Mouse (Mus musculus) neural tube, embryonic 15.5 days (tissue): ENCODE measurements around the gene Mrps11. TPM values are rescaled to one million over a fixed set of nuclear protein-coding genes. Genes with fewer than 3 reads are reported as not detected.
A peak's percentile ranks its signal among the peaks of the same experiment; 100 is the strongest.

ENCODE experiments used
- ATAC-seq: fragments of 200-750 bp; cut with Nextera tagmentation; 2 replicates; pipeline ENCODE4 v1.8.0; 2017; ENCODE audit warnings: mild to moderate bottlenecking, moderate TSS enrichment, moderate library complexity; ENCODE audit not compliant: low FRiP score
- H3K27ac ChIP-seq: fragments of 300-500 bp; sonication (generic); replicated peaks from 2 replicates; pipeline ENCODE4 v1.5.1; 2015; ENCODE audit warnings: mild to moderate bottlenecking, inconsistent platforms
- H3K27me3 ChIP-seq: fragments of 300-500 bp; sonication (generic); replicated peaks from 2 replicates; pipeline ENCODE4 v1.6.1; 2015; ENCODE audit warnings: inconsistent platforms
- H3K36me3 ChIP-seq: fragments of 300-500 bp; sonication (generic); 2 replicates; pipeline ENCODE4 v1.6.1; 2015; ENCODE audit warnings: inconsistent platforms
- H3K4me1 ChIP-seq: fragments of 300-500 bp; sonication (generic); 2 replicates; pipeline ENCODE4 v1.6.1; 2015; ENCODE audit warnings: inconsistent platforms
- H3K4me2 ChIP-seq: fragments of 300-500 bp; sonication (generic); 2 replicates; pipeline ENCODE4 v1.6.1; 2015; ENCODE audit warnings: inconsistent platforms, mild to moderate bottlenecking, moderate library complexity
- H3K4me3 ChIP-seq: fragments of 300-500 bp; sonication (generic); replicated peaks from 2 replicates; pipeline ENCODE4 v1.5.1; 2015; ENCODE audit warnings: mild to moderate bottlenecking, inconsistent platforms
- H3K9ac ChIP-seq: fragments of 300-500 bp; sonication (generic); replicated peaks from 2 replicates; pipeline ENCODE4 v1.6.1; 2015; ENCODE audit warnings: mild to moderate bottlenecking, inconsistent platforms
- H3K9me3 ChIP-seq: fragments of 300-500 bp; sonication (generic); replicated peaks from 2 replicates; pipeline ENCODE4 v1.6.1; 2016; ENCODE audit warnings: inconsistent platforms
- WGBS: fragments of 180-500 bp; shearing (Covaris S2); methylation state at CpG from one replicate; pipeline ENCODE4 v1.1.7; 2015; ENCODE audit warnings: mixed read lengths; 5-methylcytosine and 5-hydroxymethylcytosine counted together
- polyA plus RNA-seq: library from polyadenylated mRNA; unstranded; fragments of >200 nt; fragmentation: Nextera tagmentation; extraction: Ambion mirVana; gene quantifications from 2 replicates; pipeline ENCODE4 v1.2.1, GENCODE M21; 2015

Gene Mrps11
- polyA plus RNA-seq, 1 experiment from 2014 or later: 74.5 TPM

DNA sequence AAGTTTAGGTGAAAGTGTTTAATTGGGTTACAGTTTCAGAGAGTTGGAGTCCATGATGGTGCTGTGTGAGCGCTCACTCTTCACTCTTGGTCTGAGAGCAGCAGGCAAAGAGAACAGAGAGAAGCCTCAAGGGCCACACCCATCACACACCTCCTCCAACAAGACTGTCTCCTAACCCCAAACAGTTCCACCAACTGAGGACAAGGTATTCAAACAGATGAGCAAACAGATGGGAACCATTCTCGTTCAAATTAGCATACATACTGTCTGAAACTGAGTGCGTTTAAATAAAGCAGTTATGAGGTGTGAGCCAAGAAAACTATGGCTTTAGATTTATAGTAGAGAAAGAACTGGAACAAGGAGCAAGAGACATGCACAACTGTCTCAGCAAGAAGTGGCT, 13.7 kb downstream of the Mrps11 start:
- peaks cover 10% of the 10 kb centered on the region; the same call in 1 of the 2 replicates for H3K4me1 ChIP-seq
- no peak for ATAC-seq
- no peak overlapping the region for H3K27ac ChIP-seq
- peaks cover 6% of the 10 kb centered on the region; the same call in 1 of the 2 replicates for H3K36me3 ChIP-seq
- no peaks in the 10 kb centered on the region for H3K27me3 ChIP-seq
- no peak overlapping the region for H3K4me3 ChIP-seq
- no peak overlapping the region for H3K9ac ChIP-seq
- no peaks in the 10 kb centered on the region; the same call in 1 of the 2 replicates for H3K9me3 ChIP-seq
- 84% methylated on average over 3 of the region's 3 CpGs for WGBS
- H3K4me2 ChIP-seq: no peak overlapping the region

DNA sequence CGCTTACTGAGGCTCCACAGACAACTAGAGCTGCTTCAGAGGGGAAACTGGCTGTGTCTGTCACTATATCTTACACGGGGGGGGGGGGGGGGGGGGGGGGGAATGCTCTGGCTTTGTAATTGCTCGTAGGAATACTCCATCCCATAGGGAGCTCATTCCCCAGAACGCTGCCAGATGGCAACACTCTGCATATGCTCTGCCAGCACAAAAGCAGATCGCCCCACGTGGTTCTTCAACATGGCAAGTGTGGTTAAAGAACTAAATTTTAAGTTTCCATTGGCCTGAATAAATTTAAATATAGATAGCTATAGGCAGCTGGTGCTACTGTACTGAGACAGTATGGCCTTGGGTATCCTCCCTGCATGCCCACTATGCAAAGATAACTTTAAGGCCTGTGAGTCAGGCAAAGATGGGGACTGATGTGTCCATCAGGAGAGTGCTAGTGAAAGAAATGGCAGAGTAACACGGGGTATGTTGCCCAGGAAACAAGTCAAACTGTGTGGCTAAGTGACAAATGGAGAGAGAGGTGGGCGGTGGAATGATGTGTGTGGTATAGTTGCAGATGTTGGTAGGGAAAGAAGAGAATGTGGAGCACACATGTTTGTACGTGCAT, 15.0 kb downstream of the Mrps11 start:
- WGBS: 39% methylated on average over 8 of the region's 9 CpGs
- H3K4me2 ChIP-seq: no peak overlapping the region
- peaks cover 8% of the 10 kb centered on the region; the same call in 1 of the 2 replicates for H3K4me1 ChIP-seq
- H3K9ac ChIP-seq: no peak overlapping the region
- no peaks in the 10 kb centered on the region for H3K27me3 ChIP-seq
- no peaks in the 10 kb centered on the region; the same call in 1 of the 2 replicates for H3K9me3 ChIP-seq
- no peak for ATAC-seq
- peaks cover 6% of the 10 kb centered on the region; the same call in 1 of the 2 replicates for H3K36me3 ChIP-seq
- H3K27ac ChIP-seq: no peak overlapping the region
- no peak overlapping the region for H3K4me3 ChIP-seq

DNA sequence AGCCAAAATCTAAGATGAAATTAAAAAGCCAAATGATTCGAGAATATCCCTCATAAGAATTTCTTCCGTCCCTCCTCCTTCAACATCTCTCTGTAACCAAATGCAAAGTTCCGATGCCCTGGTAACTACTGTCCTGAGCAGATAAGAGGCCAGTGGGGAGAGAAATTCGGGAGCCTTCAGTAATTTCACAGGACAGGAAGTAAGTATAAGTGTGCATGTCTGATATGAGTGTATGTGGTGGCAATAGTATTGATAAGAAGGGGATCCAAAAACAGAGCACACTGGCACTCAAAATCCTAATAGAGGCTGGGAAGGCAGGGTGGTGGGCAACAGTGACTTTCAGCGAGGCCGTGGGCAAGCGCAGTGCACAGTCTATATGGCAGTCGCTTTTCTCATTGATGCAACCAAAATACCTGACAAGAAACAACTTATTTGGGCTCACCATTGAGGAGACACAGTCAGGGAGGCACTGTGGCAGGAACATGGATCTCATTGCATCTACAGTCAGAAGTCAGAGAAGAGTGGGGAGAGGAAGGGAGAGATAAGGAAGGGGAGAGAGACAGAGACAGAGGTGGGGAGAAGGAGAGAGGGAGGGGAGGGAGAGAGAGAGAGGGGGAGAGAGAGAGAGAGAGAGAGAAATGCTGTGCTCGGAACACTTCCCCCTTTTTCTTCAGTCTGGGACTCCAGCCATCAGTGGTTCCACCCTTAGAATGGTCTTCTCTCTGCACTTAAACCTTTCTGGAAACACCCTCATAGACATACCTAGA, 17.0 kb downstream of the Mrps11 start:
- Histone ChIP-seq H3K4me3 (no peak overlapping the region), H3K36me3 (no peaks in the 10 kb centered on the region), H3K9me3 (no peaks in the 10 kb centered on the region; the same call in 1 of the 2 replicates), H3K9ac (no peak overlapping the region), H3K27ac (no peak overlapping the region), H3K27me3 (no peaks in the 10 kb centered on the region), H3K4me2 (no peak overlapping the region), H3K4me1 (peaks cover 8% of the 10 kb centered on the region; the same call in 1 of the 2 replicates)
- 87% methylated on average over 9 of the region's 9 CpGs for WGBS
- no peak for ATAC-seq

DNA sequence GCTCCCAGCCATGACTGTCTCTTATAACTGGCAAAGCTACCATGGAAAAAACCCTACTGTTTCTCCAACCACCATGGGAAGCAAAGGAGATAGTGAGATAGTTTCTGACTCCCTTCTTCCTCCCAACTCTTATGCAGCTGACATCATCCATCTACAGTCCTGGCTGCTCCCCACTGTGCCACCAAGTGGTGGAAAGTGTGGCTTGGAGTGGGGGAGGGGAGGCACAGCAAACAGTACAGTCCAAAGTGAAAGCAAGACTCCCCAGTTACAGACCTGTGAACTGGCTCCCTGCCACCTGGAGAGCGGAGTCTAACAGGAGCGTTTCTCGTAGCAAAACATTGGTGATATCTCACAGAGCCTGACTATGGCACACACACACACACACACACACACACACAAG, 20.9 kb downstream of the Mrps11 start:
- H3K36me3 ChIP-seq: no peaks in the 10 kb centered on the region
- WGBS: 92% methylated on average over 3 of the region's 3 CpGs
- H3K4me2 ChIP-seq: no peak overlapping the region
- no peaks in the 10 kb centered on the region for H3K4me1 ChIP-seq
- no peak for ATAC-seq
- H3K27me3 ChIP-seq: no peaks in the 10 kb centered on the region
- no peak overlapping the region for H3K27ac ChIP-seq
- no peaks in the 10 kb centered on the region for H3K9me3 ChIP-seq
- no peak overlapping the region for H3K4me3 ChIP-seq
- no peak overlapping the region for H3K9ac ChIP-seq

DNA sequence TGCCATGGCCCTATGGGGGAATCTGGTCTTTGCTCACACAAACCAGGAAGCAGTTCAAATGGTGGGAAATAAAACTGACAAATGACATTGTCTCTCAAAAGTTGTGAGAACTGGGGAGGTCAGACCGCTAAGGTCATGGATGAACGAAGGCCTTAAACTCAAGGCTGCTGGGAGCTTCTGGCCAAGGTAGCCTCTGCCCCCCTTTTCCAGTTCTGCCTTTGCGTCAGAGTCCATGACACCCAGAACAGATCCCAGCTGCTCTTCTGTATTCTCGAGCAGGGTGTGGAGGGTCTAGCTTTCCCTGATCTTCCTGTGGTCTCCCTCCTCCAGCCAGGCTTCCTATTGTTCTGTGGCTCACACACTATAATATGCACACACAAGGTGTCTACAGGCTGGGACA, 24.3 kb downstream of the Mrps11 start:
- Histone ChIP-seq H3K4me1 (no peaks in the 10 kb centered on the region), H3K4me3 (no peak overlapping the region), H3K4me2 (no peak overlapping the region), H3K27ac (no peak overlapping the region), H3K27me3 (no peaks in the 10 kb centered on the region), H3K36me3 (no peaks in the 10 kb centered on the region), H3K9ac (no peak overlapping the region), H3K9me3 (no peaks in the 10 kb centered on the region)
- ATAC-seq: no peak
- 79% methylated on average over 4 of the region's 4 CpGs for WGBS

DNA sequence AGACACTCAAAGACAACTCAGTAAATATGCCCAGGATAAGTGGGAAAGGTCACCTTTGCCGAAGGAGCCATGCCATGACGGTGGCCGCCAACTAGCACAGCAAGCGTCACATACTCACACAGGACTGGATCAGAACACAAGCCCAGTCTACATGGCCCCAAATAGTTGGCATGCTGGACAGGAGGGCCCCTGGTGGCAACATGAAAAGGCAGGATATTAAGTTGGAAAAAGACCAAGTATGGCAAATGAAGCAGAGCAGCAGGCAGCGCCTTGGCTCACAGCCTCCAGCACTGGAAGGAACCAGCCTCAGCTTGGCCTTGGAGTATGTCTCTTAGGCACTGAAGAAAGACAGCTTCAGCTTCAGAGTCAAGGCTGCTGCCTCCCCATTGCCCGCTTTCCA, 30.9 kb downstream of the Mrps11 start:
- H3K4me2 ChIP-seq: no peak overlapping the region
- peaks cover 9% of the 10 kb centered on the region; the same call in 1 of the 2 replicates for H3K4me1 ChIP-seq
- H3K27me3 ChIP-seq: no peaks in the 10 kb centered on the region
- H3K9me3 ChIP-seq: no peaks in the 10 kb centered on the region
- no peak for ATAC-seq
- WGBS: 84% methylated on average over 6 of the region's 6 CpGs
- H3K36me3 ChIP-seq: no peaks in the 10 kb centered on the region
- no peak overlapping the region for H3K27ac ChIP-seq
- no peak overlapping the region for H3K9ac ChIP-seq
- H3K4me3 ChIP-seq: no peak overlapping the region

DNA sequence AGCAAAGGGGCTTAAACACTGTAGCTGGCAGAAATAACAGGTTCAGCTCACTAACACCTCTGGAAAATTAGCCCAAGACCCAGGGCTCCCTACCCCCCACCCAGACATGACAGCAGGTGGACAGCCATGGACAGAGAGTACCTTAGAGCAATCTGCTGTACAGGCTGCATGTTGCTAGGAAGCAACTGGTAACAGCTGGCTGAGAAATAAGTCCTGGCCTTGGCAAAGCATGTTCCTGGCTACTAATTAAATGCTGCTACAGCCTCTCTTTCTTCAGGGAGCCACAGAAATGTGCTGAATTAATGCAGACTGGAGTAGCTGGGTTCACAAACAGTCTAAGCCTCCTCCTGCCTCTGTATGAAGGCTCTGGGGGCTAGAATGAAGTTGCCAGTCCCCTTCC, 31.8 kb downstream of the Mrps11 start:
- Histone ChIP-seq H3K27ac (no peak overlapping the region), H3K4me3 (no peak overlapping the region), H3K9ac (no peak overlapping the region), H3K4me1 (peaks cover 9% of the 10 kb centered on the region; the same call in 1 of the 2 replicates), H3K4me2 (no peak overlapping the region), H3K9me3 (no peaks in the 10 kb centered on the region), H3K36me3 (no peaks in the 10 kb centered on the region), H3K27me3 (no peaks in the 10 kb centered on the region)
- ATAC-seq: no peak; the same call in 1 of the 2 replicates

DNA sequence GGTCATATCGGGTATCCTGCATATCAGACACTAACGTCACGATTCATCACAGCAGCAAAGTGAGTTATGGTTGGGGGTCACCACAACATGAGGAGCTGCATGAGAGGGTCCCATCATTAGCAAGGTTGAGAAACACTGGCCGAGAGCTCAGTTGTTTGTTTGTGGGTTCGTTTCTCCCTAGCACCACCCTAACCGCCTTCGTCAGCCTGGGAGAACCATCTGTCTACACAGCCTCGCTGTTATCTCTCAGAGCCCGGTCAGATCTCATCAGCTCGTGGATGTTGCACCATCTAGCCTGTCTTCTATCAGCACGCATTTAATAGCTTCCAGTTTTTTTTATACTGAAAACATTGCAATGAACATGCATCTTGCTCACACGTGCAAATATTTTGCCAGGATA, 35.4 kb downstream of the Mrps11 start:
- Histone ChIP-seq H3K36me3 (no peaks in the 10 kb centered on the region), H3K9me3 (no peaks in the 10 kb centered on the region), H3K27ac (no peak overlapping the region), H3K4me1 (peaks cover 9% of the 10 kb centered on the region; the same call in 1 of the 2 replicates), H3K4me2 (no peak overlapping the region), H3K4me3 (no peak overlapping the region), H3K9ac (no peak overlapping the region), H3K27me3 (no peaks in the 10 kb centered on the region)
- 87% methylated on average over 12 of the region's 12 CpGs for WGBS
- no peak for ATAC-seq

DNA sequence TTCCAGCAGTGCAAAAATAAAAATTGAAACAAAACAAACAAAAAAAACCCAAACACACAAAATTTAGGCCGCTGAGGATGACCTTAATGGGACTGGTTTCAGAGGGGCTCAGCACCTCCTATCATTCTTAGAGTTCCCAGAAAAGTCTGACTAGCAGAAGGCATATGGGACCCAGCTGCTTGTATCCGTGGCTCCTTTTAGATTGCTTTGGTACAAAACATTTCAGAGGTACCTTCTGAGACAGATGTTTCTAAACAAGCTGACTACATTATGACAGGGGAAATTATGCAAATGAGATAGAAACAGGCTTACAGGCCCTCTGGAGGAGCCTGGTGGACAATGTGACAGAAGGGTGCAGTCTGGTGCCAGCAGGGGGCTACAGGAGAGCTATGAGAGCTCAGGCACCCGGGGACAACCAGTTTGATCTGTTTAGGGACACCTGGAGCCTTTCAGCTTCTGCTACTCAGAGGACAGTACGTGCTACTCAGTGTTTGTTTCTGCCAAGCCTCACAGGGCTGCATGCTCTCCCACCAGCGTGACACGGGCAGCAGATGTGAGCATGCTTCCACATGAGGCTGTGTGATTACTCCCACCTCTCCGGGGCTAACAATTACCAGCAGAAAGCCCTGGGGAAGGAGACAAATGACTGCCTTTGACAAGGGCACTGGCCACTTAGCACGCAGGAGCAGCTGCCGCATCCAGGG, 43.9 kb downstream of the Mrps11 start:
- Histone ChIP-seq H3K4me1 (peaks cover 25% of the 10 kb centered on the region), H3K9ac (no peak overlapping the region)

DNA sequence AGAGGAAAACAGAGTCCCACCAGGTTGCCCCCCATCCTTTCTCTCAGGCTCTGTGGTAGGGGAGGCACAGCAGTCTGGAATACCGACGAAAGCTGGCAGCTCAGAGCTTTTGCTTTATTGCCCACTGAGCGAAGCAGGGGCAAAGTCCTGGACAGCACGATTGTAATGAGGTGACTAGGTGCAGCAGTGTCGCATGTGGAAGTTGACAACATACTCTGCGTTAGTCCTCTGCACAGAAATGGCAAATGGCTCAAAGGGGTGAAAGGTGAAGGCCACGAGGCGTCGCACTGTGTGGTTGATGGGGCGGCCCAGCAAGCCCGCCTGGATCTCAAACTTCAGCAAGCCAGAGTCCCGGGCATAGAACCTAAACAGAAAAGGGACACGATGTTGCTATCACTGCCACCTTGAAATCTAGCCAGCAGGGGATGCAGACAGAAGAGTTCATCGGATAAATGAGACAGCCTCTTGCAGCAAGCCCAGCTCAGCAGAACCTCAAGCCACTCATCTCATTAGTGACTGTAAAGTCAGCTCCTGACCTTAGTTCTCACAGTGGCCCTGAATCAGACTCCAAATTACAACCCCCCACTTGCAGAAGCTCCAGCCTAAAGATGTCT, 44.9 kb downstream of the Mrps11 start:
- no peaks in the 10 kb centered on the region for H3K9me3 ChIP-seq
- peaks cover 25% of the 10 kb centered on the region for H3K4me1 ChIP-seq
- H3K27ac ChIP-seq: peak overlapping the region; percentile 10
- no peaks in the 10 kb centered on the region for H3K27me3 ChIP-seq
- 70% methylated on average over 14 of the region's 14 CpGs for WGBS
- H3K9ac ChIP-seq: no peak overlapping the region
- ATAC-seq: no peak
- H3K4me2 ChIP-seq: no peak overlapping the region
- H3K36me3 ChIP-seq: peaks cover 11% of the 10 kb centered on the region; the same call in 1 of the 2 replicates
- H3K4me3 ChIP-seq: no peak overlapping the region

More for the DNA sequence above, 43.9 kb downstream of the Mrps11 start:
- H3K4me3 ChIP-seq: no peak overlapping the region
- peaks cover 11% of the 10 kb centered on the region; the same call in 1 of the 2 replicates for H3K36me3 ChIP-seq
- ATAC-seq: peak; percentile 53; the same call in 1 of the 2 replicates
- no peaks in the 10 kb centered on the region for H3K27me3 ChIP-seq
- no peak overlapping the region for H3K4me2 ChIP-seq
- peak overlapping the region; percentile 75 for H3K27ac ChIP-seq
- H3K9me3 ChIP-seq: no peaks in the 10 kb centered on the region
- 25% methylated on average over 9 of the region's 9 CpGs for WGBS

DNA sequence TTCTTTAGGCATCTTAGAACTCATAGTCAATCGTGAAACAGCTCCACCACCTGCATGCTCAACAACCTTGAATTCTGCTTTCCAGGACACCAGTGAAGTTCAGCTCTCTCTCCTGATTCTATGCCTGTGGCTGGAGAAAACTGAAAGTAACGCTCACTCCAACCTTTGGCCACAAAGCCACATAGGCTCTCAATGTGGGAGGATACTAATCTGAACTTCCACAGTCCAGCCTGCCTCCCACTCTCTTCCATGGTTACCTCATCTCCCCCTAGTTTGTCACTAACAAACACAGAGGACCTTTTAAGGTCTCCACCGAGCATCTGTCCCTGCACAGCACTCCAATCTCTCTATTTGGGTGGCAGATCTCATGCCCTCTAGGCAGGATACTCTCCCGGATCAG, 52.7 kb downstream of the Mrps11 start:
- no peaks in the 10 kb centered on the region for H3K4me1 ChIP-seq
- no peak for ATAC-seq
- WGBS: 80% methylated on average over 4 of the region's 4 CpGs

More for the DNA sequence above, 52.7 kb downstream of the Mrps11 start:
- H3K4me3 ChIP-seq: no peak overlapping the region
- no peak overlapping the region for H3K27ac ChIP-seq
- H3K4me2 ChIP-seq: no peak overlapping the region
- H3K9ac ChIP-seq: no peak overlapping the region
- no peaks in the 10 kb centered on the region for H3K27me3 ChIP-seq
- peaks cover 34% of the 10 kb centered on the region for H3K36me3 ChIP-seq
- no peaks in the 10 kb centered on the region for H3K9me3 ChIP-seq
